Mouse (Mus musculus): ENCODE data around the gene En1. TPM values are rescaled to one million over a fixed set of nuclear protein-coding genes. Genes with fewer than 3 reads are reported as not detected.

The En1 gene
- polyA plus RNA-seq, 1 experiment from 2014 or later = 5.2 TPM

- 81% methylated on average over 4 of the region's 4 CpGs for WGBS
- Histone ChIP-seq H3K27me3 (ENCODE audit: control insufficient read depth, insufficient read depth, low read length) (peaks cover 24% of the 10 kb centered on the region), H3K4me1 (ENCODE audit: control insufficient read depth, insufficient read depth, low read length) (no peaks in the 10 kb centered on the region), H3K9ac (ENCODE audit: low read length) (no peak overlapping the region), H3K4me3 (ENCODE audit: low read depth, low read length) (no peak overlapping the region), H3K4me2 (ENCODE audit: low read depth) (no peak overlapping the region), H3K36me3 (ENCODE audit: control insufficient read depth, insufficient read depth, low read length) (no peaks in the 10 kb centered on the region), H3K27ac (ENCODE audit: low read depth, low read length) (no peak overlapping the region), H3K9me3 (ENCODE audit: control insufficient read depth, low read length) (no peaks in the 10 kb centered on the region)
- ATAC-seq (ENCODE audit: insufficient read depth, low FRiP score, low TSS enrichment) (no peak), DNase-seq (ENCODE audit: low spot score) (no peak)
Observed at GRCm38 (mm10) chr1:120587960-120588359, 14.3 kb upstream of the En1 start.

- H3K4me2 ChIP-seq (ENCODE audit: low read depth) = no peak overlapping the region
- ATAC-seq (ENCODE audit: insufficient read depth, low FRiP score, low TSS enrichment) (no peak), DNase-seq (ENCODE audit: low spot score) (no peak)
- no peak overlapping the region for H3K27ac ChIP-seq (ENCODE audit: low read depth, low read length)
- peaks cover 30% of the 10 kb centered on the region for H3K27me3 ChIP-seq (ENCODE audit: control insufficient read depth, insufficient read depth, low read length)
- no peaks in the 10 kb centered on the region for H3K4me1 ChIP-seq (ENCODE audit: control insufficient read depth, insufficient read depth, low read length)
- no peak overlapping the region for H3K4me3 ChIP-seq (ENCODE audit: low read depth, low read length)
- H3K36me3 ChIP-seq (ENCODE audit: control insufficient read depth, insufficient read depth, low read length) = no peaks in the 10 kb centered on the region
- WGBS = 79% methylated on average over 6 of the region's 6 CpGs
- no peaks in the 10 kb centered on the region for H3K9me3 ChIP-seq (ENCODE audit: control insufficient read depth, low read length)
- no peak overlapping the region for H3K9ac ChIP-seq (ENCODE audit: low read length)
Observed at GRCm38 (mm10) chr1:120588362-120589027, 13.7 kb upstream of the En1 start.

DNA sequence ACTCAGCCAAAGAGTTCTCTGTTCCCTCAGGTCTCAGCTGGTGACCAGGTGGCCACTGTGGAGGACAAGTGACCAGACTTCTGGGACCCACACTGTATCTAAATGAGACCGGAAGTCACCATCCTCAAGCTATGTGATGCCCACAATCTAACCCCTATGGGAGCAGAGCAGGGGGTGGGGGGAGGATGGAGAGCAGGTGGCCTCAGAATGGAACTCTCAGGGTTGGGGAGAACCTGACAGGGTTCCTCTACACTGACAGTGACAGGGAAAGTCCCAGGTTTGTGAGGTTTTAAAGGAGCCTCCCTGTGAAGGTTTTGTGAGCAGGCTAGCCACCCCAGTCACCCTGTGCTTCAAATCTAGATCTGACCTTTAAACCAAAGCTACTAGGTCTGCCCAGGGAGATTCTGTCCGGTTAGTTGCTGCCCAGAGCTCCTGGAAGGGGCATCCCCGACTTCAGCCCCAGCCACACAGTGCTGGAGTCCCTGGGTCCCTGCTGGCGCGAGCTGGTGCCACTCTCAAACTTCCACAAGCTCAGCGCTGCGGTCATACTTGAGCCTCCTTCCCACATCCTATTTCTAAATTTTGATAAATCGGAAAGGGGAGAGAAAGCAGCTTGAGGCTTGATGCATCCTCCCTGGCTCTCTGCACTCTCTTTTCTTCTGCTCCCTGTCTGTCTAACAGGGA, 8.8 kb upstream of the En1 start:
- WGBS = 6% methylated on average over 8 of the region's 8 CpGs
- H3K4me2 ChIP-seq (ENCODE audit: low read depth) = no peak overlapping the region

GRCm38 (mm10) chr1:120594603-120595002, 7.6 kb upstream of the En1 start:
- Histone ChIP-seq H3K9me3 (ENCODE audit: control insufficient read depth, low read length) (no peaks in the 10 kb centered on the region), H3K4me3 (ENCODE audit: low read depth, low read length) (no peak overlapping the region), H3K27ac (ENCODE audit: low read depth, low read length) (no peak overlapping the region), H3K36me3 (ENCODE audit: control insufficient read depth, insufficient read depth, low read length) (no peaks in the 10 kb centered on the region), H3K9ac (ENCODE audit: low read length) (no peak overlapping the region), H3K27me3 (ENCODE audit: control insufficient read depth, insufficient read depth, low read length) (peaks cover 87% of the 10 kb centered on the region), H3K4me1 (ENCODE audit: control insufficient read depth, insufficient read depth, low read length) (no peaks in the 10 kb centered on the region), H3K4me2 (ENCODE audit: low read depth) (no peak overlapping the region)
- 0% methylated on average over 8 of the region's 8 CpGs for WGBS
- ATAC-seq (ENCODE audit: insufficient read depth, low FRiP score, low TSS enrichment) = peak; percentile 17; the same call in 1 of the 2 replicates
- peak; percentile 66 for DNase-seq (ENCODE audit: low spot score)

More for the DNA sequence above, 8.8 kb upstream of the En1 start:
- no peaks in the 10 kb centered on the region for H3K9me3 ChIP-seq (ENCODE audit: control insufficient read depth, low read length)
- ATAC-seq (ENCODE audit: insufficient read depth, low FRiP score, low TSS enrichment) = no peak
- H3K9ac ChIP-seq (ENCODE audit: low read length) = no peak overlapping the region
- no peak overlapping the region for H3K4me3 ChIP-seq (ENCODE audit: low read depth, low read length)
- H3K36me3 ChIP-seq (ENCODE audit: control insufficient read depth, insufficient read depth, low read length) = no peaks in the 10 kb centered on the region
- peaks cover 75% of the 10 kb centered on the region for H3K27me3 ChIP-seq (ENCODE audit: control insufficient read depth, insufficient read depth, low read length)
- no peaks in the 10 kb centered on the region for H3K4me1 ChIP-seq (ENCODE audit: control insufficient read depth, insufficient read depth, low read length)
- H3K27ac ChIP-seq (ENCODE audit: low read depth, low read length) = no peak overlapping the region
- DNase-seq (ENCODE audit: low spot score) = peak; percentile 9

DNA sequence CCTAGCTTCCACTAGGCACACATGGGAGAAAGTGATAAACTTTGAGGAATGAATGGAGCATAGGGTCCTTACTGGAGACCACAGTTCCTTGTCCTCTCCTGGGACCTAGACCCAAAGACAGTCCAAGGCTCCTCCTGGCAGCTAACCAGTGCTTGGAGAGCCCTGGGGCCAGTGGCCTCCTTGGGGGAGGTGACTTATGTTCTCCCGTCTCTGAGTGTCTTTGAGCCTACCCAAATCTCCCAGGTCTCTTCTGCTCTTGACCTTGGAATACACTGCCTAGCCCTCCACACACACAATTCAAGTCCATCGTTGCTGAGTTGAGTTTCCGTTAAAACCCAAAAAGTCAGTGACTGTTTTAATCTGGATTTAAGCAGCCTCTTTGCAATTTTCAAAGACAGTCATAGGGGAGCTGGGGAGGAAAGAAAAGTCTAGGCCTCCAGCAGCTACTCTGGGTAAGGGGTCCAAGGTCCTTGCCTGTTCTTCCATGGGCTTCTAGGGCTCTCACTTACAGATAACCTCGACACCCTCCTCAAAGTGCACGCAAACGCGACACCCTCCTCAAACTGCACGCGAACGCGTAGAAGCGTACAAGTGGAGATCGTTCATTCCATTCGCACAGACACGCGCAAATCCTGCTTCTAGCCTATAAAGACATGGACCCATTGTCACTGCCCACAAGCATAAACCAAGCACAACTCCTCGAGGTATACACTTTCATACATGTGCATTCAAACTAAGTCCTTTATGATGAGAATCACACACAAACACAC, 6.6 kb upstream of the En1 start:
- H3K36me3 ChIP-seq (ENCODE audit: control insufficient read depth, insufficient read depth, low read length) = no peaks in the 10 kb centered on the region
- peaks cover 94% of the 10 kb centered on the region for H3K27me3 ChIP-seq (ENCODE audit: control insufficient read depth, insufficient read depth, low read length)
- H3K4me1 ChIP-seq (ENCODE audit: control insufficient read depth, insufficient read depth, low read length) = no peaks in the 10 kb centered on the region
- H3K27ac ChIP-seq (ENCODE audit: low read depth, low read length) = no peak overlapping the region
- ATAC-seq (ENCODE audit: insufficient read depth, low FRiP score, low TSS enrichment) (no peak), DNase-seq (ENCODE audit: low spot score) (peak; percentile 29)
- H3K9ac ChIP-seq (ENCODE audit: low read length) = no peak overlapping the region
- H3K4me3 ChIP-seq (ENCODE audit: low read depth, low read length) = no peak overlapping the region
- H3K9me3 ChIP-seq (ENCODE audit: control insufficient read depth, low read length) = no peaks in the 10 kb centered on the region
- H3K4me2 ChIP-seq (ENCODE audit: low read depth) = no peak overlapping the region
- 2% methylated on average over 17 of the region's 17 CpGs for WGBS

DNA sequence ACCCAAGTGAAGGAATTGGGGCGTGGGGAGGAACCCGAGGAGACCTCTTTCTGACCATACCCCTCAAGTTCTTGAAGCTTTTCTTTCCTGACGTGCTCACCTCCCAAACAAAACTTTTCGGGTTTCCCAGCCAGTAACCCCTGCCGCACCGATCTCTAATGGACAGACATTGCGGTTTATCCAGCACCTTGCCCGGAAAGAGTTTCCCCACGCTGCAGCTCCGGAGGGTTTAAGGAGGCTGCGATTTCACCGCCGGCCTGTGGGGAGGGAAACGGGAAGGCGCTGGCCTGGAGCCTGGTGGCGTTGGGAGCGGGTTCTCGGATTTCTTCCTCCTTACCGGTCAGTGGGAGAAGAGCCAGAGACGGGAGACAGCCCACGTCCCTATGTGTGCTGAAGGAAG, 5.9 kb upstream of the En1 start:
- WGBS = under 1% methylated on average over 21 of the region's 21 CpGs
- Histone ChIP-seq H3K9me3 (ENCODE audit: control insufficient read depth, low read length) (no peaks in the 10 kb centered on the region), H3K36me3 (ENCODE audit: control insufficient read depth, insufficient read depth, low read length) (no peaks in the 10 kb centered on the region), H3K4me3 (ENCODE audit: low read depth, low read length) (peak overlapping the region; percentile 11; the same call in 1 of the 2 replicates), H3K4me1 (ENCODE audit: control insufficient read depth, insufficient read depth, low read length) (no peaks in the 10 kb centered on the region), H3K27ac (ENCODE audit: low read depth, low read length) (no peak overlapping the region), H3K4me2 (ENCODE audit: low read depth) (peak overlapping the region; percentile 29), H3K27me3 (ENCODE audit: control insufficient read depth, insufficient read depth, low read length) (peaks cover 94% of the 10 kb centered on the region), H3K9ac (ENCODE audit: low read length) (no peak overlapping the region)
- DNase-seq (ENCODE audit: low spot score) (peak; percentile 57), ATAC-seq (ENCODE audit: insufficient read depth, low FRiP score, low TSS enrichment) (no peak)

DNA sequence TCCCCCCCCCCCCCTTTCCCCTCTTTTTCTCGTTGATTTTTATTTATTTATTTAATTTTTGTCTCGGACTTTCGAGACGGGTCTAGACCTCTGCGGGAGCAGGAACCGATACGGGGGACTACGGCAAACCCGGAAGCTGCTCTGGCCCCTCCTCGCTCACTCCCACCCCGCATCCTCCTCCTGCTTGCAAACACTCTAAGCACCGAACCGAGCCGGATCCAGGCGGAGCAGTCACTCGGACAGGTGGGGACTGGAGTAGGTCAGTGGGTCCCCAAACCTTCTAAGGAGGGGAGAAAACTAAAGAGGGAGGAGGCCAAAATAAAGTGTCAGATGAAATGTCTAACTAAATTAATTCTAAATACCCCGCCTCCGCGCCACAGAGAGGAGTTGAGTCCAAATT, 5.4 kb upstream of the En1 start:
- no peak overlapping the region for H3K9ac ChIP-seq (ENCODE audit: low read length)
- H3K4me1 ChIP-seq (ENCODE audit: control insufficient read depth, insufficient read depth, low read length) = no peaks in the 10 kb centered on the region
- H3K9me3 ChIP-seq (ENCODE audit: control insufficient read depth, low read length) = no peaks in the 10 kb centered on the region
- WGBS = under 1% methylated on average over 19 of the region's 19 CpGs
- peak overlapping the region; percentile 29 for H3K4me2 ChIP-seq (ENCODE audit: low read depth)
- H3K27ac ChIP-seq (ENCODE audit: low read depth, low read length) = no peak overlapping the region
- DNase-seq (ENCODE audit: low spot score) (peak; percentile 21), ATAC-seq (ENCODE audit: insufficient read depth, low FRiP score, low TSS enrichment) (no peak)
- H3K27me3 ChIP-seq (ENCODE audit: control insufficient read depth, insufficient read depth, low read length) = peaks cover 95% of the 10 kb centered on the region
- H3K4me3 ChIP-seq (ENCODE audit: low read depth, low read length) = peak overlapping the region; percentile 11; the same call in 1 of the 2 replicates
- no peaks in the 10 kb centered on the region for H3K36me3 ChIP-seq (ENCODE audit: control insufficient read depth, insufficient read depth, low read length)

- H3K4me1 ChIP-seq (ENCODE audit: control insufficient read depth, insufficient read depth, low read length) = no peaks in the 10 kb centered on the region
- DNase-seq (ENCODE audit: low spot score) (peak; percentile 28), ATAC-seq (ENCODE audit: insufficient read depth, low FRiP score, low TSS enrichment) (no peak)
- H3K27me3 ChIP-seq (ENCODE audit: control insufficient read depth, insufficient read depth, low read length) = peaks cover 95% of the 10 kb centered on the region
- H3K9ac ChIP-seq (ENCODE audit: low read length) = no peak overlapping the region
- no peaks in the 10 kb centered on the region for H3K9me3 ChIP-seq (ENCODE audit: control insufficient read depth, low read length)
- H3K27ac ChIP-seq (ENCODE audit: low read depth, low read length) = no peak overlapping the region
- 0% methylated on average over 11 of the region's 11 CpGs for WGBS
- H3K4me2 ChIP-seq (ENCODE audit: low read depth) = peak overlapping the region; percentile 19
- no peaks in the 10 kb centered on the region for H3K36me3 ChIP-seq (ENCODE audit: control insufficient read depth, insufficient read depth, low read length)
- 0 out of 2 replicates have a peak overlapping the region, but pooled peaks have one; percentile 11 for H3K4me3 ChIP-seq (ENCODE audit: low read depth, low read length)
Observed at GRCm38 (mm10) chr1:120597271-120597670, 4.9 kb upstream of the En1 start.

Data from neural tube, embryonic 11.5 days (tissue).